Mouse (Mus musculus) thymus, adult 2 months (tissue): ENCODE data around the gene Pheta1.

ENCODE experiments used
- CTCF ChIP-seq: fragments of 200-500 bp; IDR thresholded peaks from 2 replicates; pipeline ENCODE4 v1.5.1; 2012; ENCODE audit warnings: mild to moderate bottlenecking, control low read depth, low read length, moderate library complexity, borderline replicate concordance; ENCODE audit not compliant: control insufficient read depth, poor library complexity, insufficient read depth; ENCODE audit errors: extremely low read depth
- POLR2A ChIP-seq: fragments of 200-500 bp; IDR thresholded peaks from 2 replicates; pipeline ENCODE4 v1.6.1; 2012; ENCODE audit warnings: mild to moderate bottlenecking, low read length, control low read depth, moderate library complexity; ENCODE audit not compliant: control insufficient read depth, poor library complexity, insufficient read depth; ENCODE audit errors: extremely low read depth

- TF ChIP-seq CTCF (no peak), POLR2A (no peak)
These were observed 6.0 kb downstream of the Pheta1 start for GRCm38 (mm10) chr5:121854768-121855167.
